20 mouse cellular contexts compared by ENCODE assay signal in the genomic region with DNA sequence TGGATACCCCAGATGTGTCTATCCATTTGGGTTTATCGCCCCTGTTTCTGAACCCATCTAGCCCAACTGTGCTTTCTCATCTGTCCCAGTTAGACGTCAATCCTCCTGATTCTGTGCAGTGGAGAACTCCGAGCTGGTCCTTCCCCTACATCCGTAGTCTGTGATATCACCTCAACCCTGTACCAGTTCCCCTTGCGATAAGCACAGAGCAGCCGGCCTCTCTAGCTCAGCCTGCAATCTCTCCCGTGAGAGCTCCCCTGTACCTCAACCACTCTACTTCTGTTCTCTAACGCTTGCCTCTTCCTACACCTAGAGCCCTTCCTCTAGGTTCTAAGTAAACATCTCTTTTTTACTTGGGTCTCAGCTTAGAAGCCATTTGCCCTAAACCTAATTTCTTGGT.
DNase-seq lines count a peak whose midpoint lies in the region; ATAC-seq and TF ChIP-seq lines count a peak whose summit lies in the region.
"Had no signal": no experiment of that assay in that cellular context is flagged by ENCODE, and none has a peak within 500 bp of the region (broad histone marks: within the 10 kb centered on the region; RNA-seq: fewer than 3 reads in every experiment).

No protein-coding gene starts in this region.

- H3K9ac ChIP-seq in forebrain, embryonic 14.5 days (ENCODE audit: low read length) = no peak overlapping the region
- H3K9ac ChIP-seq in forebrain, postnatal 0 days = no peak overlapping the region
- H3K9ac ChIP-seq: heart, embryonic 13.5 days; hindbrain, embryonic 12.5 days; hindbrain, embryonic 15.5 days had no signal

- H3K9me3 ChIP-seq in forebrain, embryonic 14.5 days (replicated peaks; ENCODE audit: control insufficient read depth, low read length) = no peaks in the 10 kb centered on the region
- H3K9me3 ChIP-seq in forebrain, postnatal 0 days (ENCODE audit: low read length) = no peaks in the 10 kb centered on the region
- H3K9me3 ChIP-seq: heart, embryonic 13.5 days; hindbrain, embryonic 12.5 days; hindbrain, embryonic 15.5 days had no signal

- intact Hi-C loops in left cerebral cortex, adult 2 months (cut with DNase I) = loop anchor here (5.0 kb wide), 1 partner anchor 135 kb away; no protein-coding TSS in a partner anchor

- no peak for TF ChIP-seq POLR2A in thymus, adult 2 months (IDR thresholded peaks at IDR 0.05; ENCODE audit: control insufficient read depth, extremely low read depth, insufficient read depth, low read length, poor library complexity)

- TF ChIP-seq CTCF in forebrain, postnatal 0 days (IDR thresholded peaks at IDR 0.05; ENCODE audit: low read depth) = no peak
- TF ChIP-seq CTCF in left cerebral cortex, adult 2 months (IDR thresholded peaks at IDR 0.05) = no peak
- no peak for TF ChIP-seq CTCF in thymus, adult 2 months (IDR thresholded peaks at IDR 0.05; ENCODE audit: borderline replicate concordance, control insufficient read depth, extremely low read depth, insufficient read depth, low read length, poor library complexity)

- WGBS in forebrain, embryonic 14.5 days = 85% methylated on average over 8 of the region's 8 CpGs
- WGBS in forebrain, postnatal 0 days = 83% methylated on average over 8 of the region's 8 CpGs
- 91% methylated on average over 8 of the region's 8 CpGs for WGBS in thymus, adult 2 months

- peaks cover 13% of the 10 kb centered on the region; the same call in 1 of the 2 replicates for H3K4me1 ChIP-seq in forebrain, embryonic 14.5 days (ENCODE audit: control insufficient read depth, insufficient read depth, low read length)
- peaks cover 9% of the 10 kb centered on the region for H3K4me1 ChIP-seq in forebrain, postnatal 0 days (ENCODE audit: insufficient read depth)
- no peaks in the 10 kb centered on the region for H3K4me1 ChIP-seq in thymus, adult 2 months (replicated peaks; ENCODE audit: control insufficient read depth, insufficient read depth, low read length)

- no peak overlapping the region for H3K4me3 ChIP-seq in forebrain, embryonic 14.5 days (ENCODE audit: low read depth, low read length)
- H3K4me3 ChIP-seq in forebrain, postnatal 0 days (ENCODE audit: low read depth, low read length) = no peak overlapping the region
- H3K4me3 ChIP-seq in left cerebral cortex, adult 2 months = no peak overlapping the region
- H3K4me3 ChIP-seq in thymus, adult 2 months (ENCODE audit: control insufficient read depth, insufficient read depth, low read length) = no peak overlapping the region
- H3K4me3 ChIP-seq: heart, embryonic 13.5 days; hindbrain, embryonic 12.5 days; hindbrain, embryonic 15.5 days had no signal

- no peak overlapping the region for H3K4me2 ChIP-seq in forebrain, embryonic 14.5 days (ENCODE audit: low read length)
- no peak overlapping the region for H3K4me2 ChIP-seq in forebrain, postnatal 0 days (ENCODE audit: low read depth)
- H3K4me2 ChIP-seq: heart, embryonic 13.5 days; hindbrain, embryonic 12.5 days; hindbrain, embryonic 15.5 days had no signal

- ATAC-seq in forebrain, embryonic 14.5 days = no peak
- ATAC-seq in forebrain, postnatal 0 days = no peak
- ATAC-seq: activated CD4-positive, CD25-positive, alpha-beta regulatory T cell, adult 4 months had no signal

- 0 out of 2 replicates have a peak overlapping the region, but pooled peaks have one; percentile 46 for H3K27ac ChIP-seq in forebrain, embryonic 14.5 days (ENCODE audit: low read depth, low read length)
- no peak overlapping the region for H3K27ac ChIP-seq in forebrain, postnatal 0 days (ENCODE audit: low read depth, low read length)
- peak overlapping the region; percentile 51 for H3K27ac ChIP-seq in left cerebral cortex, adult 2 months
- no peak overlapping the region for H3K27ac ChIP-seq in thymus, adult 2 months (ENCODE audit: control insufficient read depth, insufficient read depth, low read length)
- H3K27ac ChIP-seq: heart, embryonic 13.5 days; hindbrain, embryonic 12.5 days; hindbrain, embryonic 15.5 days had no signal

- no peaks in the 10 kb centered on the region for H3K27me3 ChIP-seq in forebrain, embryonic 14.5 days (replicated peaks; ENCODE audit: control insufficient read depth, insufficient read depth, low read length)
- no peaks in the 10 kb centered on the region for H3K27me3 ChIP-seq in forebrain, postnatal 0 days (ENCODE audit: insufficient read depth, low read length)
- no peaks in the 10 kb centered on the region for H3K27me3 ChIP-seq in thymus, adult 2 months (ENCODE audit: control insufficient read depth, insufficient read depth, low read length)
- H3K27me3 ChIP-seq: heart, embryonic 13.5 days; hindbrain, embryonic 12.5 days; hindbrain, embryonic 15.5 days had no signal

- DNase-seq in forebrain, embryonic 14.5 days (ENCODE audit: low spot score) = no peak
- DNase-seq in forebrain, postnatal 0 days = no peak
- peak; percentile 61 for DNase-seq in heart, adult 11 months
- DNase-seq in heart, adult 8-10 months (ENCODE audit: low spot score) = no peak
- no peak for DNase-seq in left cerebral cortex, adult 2 months (ENCODE audit: extremely low spot score in 1 of 2, low spot score in 2 of 2)
- DNase-seq in left cerebral cortex, adult 11 months (ENCODE audit: low spot score) = no peak
- no peak for DNase-seq in thymus, adult 2 months
- DNase-seq: adrenal gland, adult 8-10 months; adrenal gland, postnatal 25 days; cerebellum, adult 11-12 months; cerebellum, adult 8-10 months; cerebellum, postnatal 10 days; cerebellum, postnatal 36 days; gastrocnemius, postnatal 10 days; gastrocnemius, postnatal 36 days; heart, postnatal 14 days had no signal

- no peaks in the 10 kb centered on the region for H3K36me3 ChIP-seq in forebrain, embryonic 14.5 days (ENCODE audit: control insufficient read depth, insufficient read depth, low read length)
- H3K36me3 ChIP-seq in forebrain, postnatal 0 days (ENCODE audit: insufficient read depth) = no peaks in the 10 kb centered on the region
- H3K36me3 ChIP-seq in thymus, adult 2 months (ENCODE audit: control insufficient read depth, insufficient read depth, low read length) = no peaks in the 10 kb centered on the region
- H3K36me3 ChIP-seq: heart, embryonic 13.5 days; hindbrain, embryonic 12.5 days; hindbrain, embryonic 15.5 days had no signal

Comparison
In these comparisons a context has a peak if more than half of its experiments do, and no peak if none do; other contexts are left out.
1. H3K27ac ChIP-seq: peak in forebrain, embryonic 14.5 days (single experiment) and left cerebral cortex, adult 2 months (single experiment); none in forebrain, postnatal 0 days (single experiment) and thymus, adult 2 months (single experiment).